Mouse (Mus musculus): Measurements from ENCODE around the gene Gmeb1. TPM values are rescaled to one million over a fixed set of nuclear protein-coding genes. Genes with fewer than 3 reads are reported as not detected.

Gmeb1 gene
- polyA plus RNA-seq (2012; rRNA removed), result 8.1 and 8.5 TPM in 2 replicates

DNA sequence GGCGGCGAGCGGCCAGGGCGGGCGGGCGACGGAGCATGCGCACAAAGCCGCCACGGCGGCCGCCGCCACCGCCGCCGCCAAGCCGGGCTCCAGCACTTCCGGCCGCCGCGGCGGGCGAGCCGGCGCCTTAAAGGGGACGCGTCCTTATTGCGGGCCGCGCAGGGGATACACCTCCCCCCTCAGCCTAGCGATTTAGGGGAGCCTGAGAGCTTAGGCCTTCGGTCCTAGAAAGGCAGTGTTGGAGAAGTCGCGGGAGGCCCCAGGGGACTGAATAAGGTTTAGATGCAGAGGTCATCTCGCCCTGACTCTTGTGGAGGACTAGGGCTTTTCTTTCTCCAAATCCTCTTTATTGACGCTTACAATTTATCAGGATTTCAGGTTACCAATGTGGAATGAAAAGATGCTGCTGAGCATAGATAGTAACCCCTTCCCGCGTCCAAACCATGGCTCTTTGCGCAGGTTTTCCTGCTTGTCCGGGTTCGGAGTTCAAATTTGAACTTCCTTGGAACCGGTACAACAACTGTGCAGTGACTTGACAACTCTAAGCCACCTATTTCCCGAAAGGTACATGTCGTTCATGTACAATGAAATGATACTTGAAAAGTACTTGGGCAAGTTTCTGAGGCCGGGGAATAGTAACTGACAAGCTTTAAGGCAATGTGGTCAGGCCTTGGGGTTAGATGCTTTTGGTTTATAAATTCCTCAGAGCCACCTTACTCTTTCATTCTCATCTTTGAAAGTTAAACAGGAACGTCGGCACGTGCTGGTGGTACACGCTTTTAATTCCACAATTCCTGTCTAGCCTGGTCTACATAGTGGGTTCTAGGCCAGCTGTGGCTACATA lies at the start of gene Gmeb1:
TSS of gene Gmeb1 (minus strand) at position 89 of the 844 bp plus-strand sequence.

GRCm38 (mm10) chr4:132302939-132303479 lies 41.6 kb upstream of the Gmeb1 start, which contains the start of gene Rab42:
TSS of gene Rab42 (minus strand) at chr4:132303385.

DNA sequence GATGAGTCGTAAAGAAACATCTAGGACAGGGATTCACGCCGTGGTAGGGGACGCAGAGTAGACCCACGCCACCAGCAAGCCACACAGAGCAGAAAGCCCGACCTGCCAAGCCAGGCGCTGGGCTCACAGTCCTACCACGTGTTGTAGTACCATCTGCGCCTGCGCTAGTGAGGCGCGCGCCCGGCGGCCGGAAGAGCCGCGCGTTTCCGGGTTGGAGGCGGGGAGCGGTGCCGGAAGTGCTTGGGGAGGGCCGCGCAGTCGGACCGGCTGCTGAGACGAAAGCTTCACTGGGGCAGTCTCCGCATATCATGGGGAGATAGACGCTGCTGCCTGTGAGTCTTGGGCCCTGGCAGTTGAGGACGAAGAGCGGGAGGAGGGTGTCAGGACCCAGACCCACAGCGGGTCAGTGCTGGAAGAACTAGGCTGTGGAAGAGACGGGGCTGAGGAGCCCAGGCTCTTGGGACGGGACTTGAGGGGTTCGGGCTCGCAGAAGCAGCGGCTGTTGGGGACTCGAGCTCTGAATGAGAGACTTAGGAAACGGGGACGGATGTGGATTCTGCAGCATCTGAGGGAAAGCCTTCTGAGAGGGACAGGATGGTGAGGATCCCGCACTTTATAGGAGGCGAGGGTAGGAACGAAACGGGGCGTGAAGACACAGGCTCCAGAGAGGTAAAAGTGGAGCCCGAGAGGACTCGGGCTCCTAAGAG lies 12.9 kb upstream of the Gmeb1 start, which contains the start of gene Taf12:
TSS of gene Taf12 (plus strand) at position 220 of the 707 bp plus-strand sequence.

GRCm38 (mm10) chr4:132211953-132212734 lies 49.3 kb downstream of the Gmeb1 start, which contains the start of gene Ythdf2:
TSS of gene Ythdf2 (minus strand) at chr4:132212303.

Other genes starting within 250 kb of the Gmeb1 start
- gene Gm10300, start 186.9 kb downstream of the Gmeb1 start, polyA plus RNA-seq (2012; rRNA removed), result 0.12 and 0.14 TPM in 2 replicates
- 101 and 126 TPM in 2 replicates for gene Epb41, start 186.3 kb downstream of the Gmeb1 start, polyA plus RNA-seq (2012; rRNA removed)
- gene Oprd1, start 117.1 kb downstream of the Gmeb1 start, polyA plus RNA-seq (2012; rRNA removed), result 0.02 TPM in 2 replicates
- 7.6 and 9.7 TPM in 2 replicates for gene Ythdf2, start 49.3 kb downstream of the Gmeb1 start, polyA plus RNA-seq (2012; rRNA removed)
- gene Taf12, start 12.8 kb upstream of the Gmeb1 start, polyA plus RNA-seq (2012; rRNA removed), result 22.7 and 29.7 TPM in 2 replicates
- gene Rab42, start 41.8 kb upstream of the Gmeb1 start, polyA plus RNA-seq (2012; rRNA removed), result 0.27 and 0.56 TPM in 2 replicates
- gene Trnau1ap, start 67.9 kb upstream of the Gmeb1 start, polyA plus RNA-seq (2012; rRNA removed), result 7.4 and 10.1 TPM in 2 replicates
- 20.5 and 26.5 TPM in 2 replicates for gene Rcc1, start 92.0 kb upstream of the Gmeb1 start, polyA plus RNA-seq (2012; rRNA removed)
- 6.1 and 8.3 TPM in 2 replicates for gene Phactr4, start 160.9 kb upstream of the Gmeb1 start, polyA plus RNA-seq (2012; rRNA removed)
- 4.7 and 5.2 TPM in 2 replicates for gene Med18, start 202.3 kb upstream of the Gmeb1 start, polyA plus RNA-seq (2012; rRNA removed)
- gene Sesn2, start 248.9 kb upstream of the Gmeb1 start, polyA plus RNA-seq (2012; rRNA removed), result 2.9 and 3.3 TPM in 2 replicates

Data from liver, embryonic 14 days (tissue).